Mouse (Mus musculus) left cerebral cortex, postnatal 10 days (tissue): ENCODE results near the gene Gjd3. TPM values are rescaled to one million over a fixed set of nuclear protein-coding genes. Genes with fewer than 3 reads are reported as not detected.
"Not testable (repeated sequence)": the region's sequence is repeated elsewhere in the genome, so short reads cannot be mapped to it uniquely, and the experiment has no call there.

ENCODE experiments used
- DNase-seq, 2 experiments: peaks; one replicate each; pipeline ENCODE4 v3.0.0; 2021 to 2022; ENCODE audit warnings: low spot score in 2 of 2, mixed read lengths in 1 of 2; ENCODE audit errors: extremely low spot score in 1 of 2
- intact Hi-C: fragments of 180-260 bp; cut with DNase I; formaldehyde crosslinking; loops from one replicate; pipeline ENCODE4 v1.15.1; 2025
- total RNA-seq, 2 experiments: library from RNA; stranded (reverse); gene quantifications; 2 replicates each; pipeline ENCODE4 v1.2.3; 2021

Gene Gjd3
- total RNA-seq = 1 to 10 TPM; 4.1 to 5.1 TPM

GRCm38 (mm10) chr11:98982773-98983133 lies at the start of gene Gjd3:
Gjd3 (minus strand) TSS chr11:98983016.
- DNase-seq = no peak
- intact Hi-C loops = loop anchor here (5.0 kb wide), 1 partner anchor 55 kb away; no protein-coding TSS in a partner anchor

GRCm38 (mm10) chr11:99026899-99027440 lies 44.2 kb upstream of the Gjd3 start:
- DNase-seq = no peak
- intact Hi-C loops = no loop called here

GRCm38 (mm10) chr11:99025878-99026277 lies 43.1 kb upstream of the Gjd3 start:
- intact Hi-C loops = no loop called here
- no peak for DNase-seq

- DNase-seq = no peak
- intact Hi-C loops = no loop called here
Measured at GRCm38 (mm10) chr11:99024468-99025134, 41.8 kb upstream of the Gjd3 start.

GRCm38 (mm10) chr11:99023500-99024467 lies 41.0 kb upstream of the Gjd3 start, which contains the start of gene Top2a:
Top2a (minus strand) TSS chr11:99024189.
- intact Hi-C loops = no loop called here
- peak; percentile 71 to 99 for DNase-seq

- no peak for DNase-seq
- intact Hi-C loops = no loop called here
Measured at GRCm38 (mm10) chr11:99023094-99023493, 40.3 kb upstream of the Gjd3 start.

- DNase-seq = no peak
- intact Hi-C loops = no loop called here
Measured at GRCm38 (mm10) chr11:99022384-99022933, 39.6 kb upstream of the Gjd3 start.

GRCm38 (mm10) chr11:99019844-99020243 lies 37.0 kb upstream of the Gjd3 start:
- DNase-seq = no peak
- intact Hi-C loops = no loop called here

GRCm38 (mm10) chr11:99013856-99014255 lies 31.0 kb upstream of the Gjd3 start:
- intact Hi-C loops = no loop called here
- DNase-seq = no peak

- no peak for DNase-seq
- intact Hi-C loops = no loop called here
Measured at GRCm38 (mm10) chr11:99010706-99011105, 27.9 kb upstream of the Gjd3 start.

GRCm38 (mm10) chr11:99010124-99010523 lies 27.3 kb upstream of the Gjd3 start:
- no peak for DNase-seq
- intact Hi-C loops = no loop called here

GRCm38 (mm10) chr11:99006788-99007187 lies 24.0 kb upstream of the Gjd3 start:
- DNase-seq = no peak
- intact Hi-C loops = no loop called here

- intact Hi-C loops = no loop called here
- DNase-seq = no peak
Measured at GRCm38 (mm10) chr11:98999243-98999642, 16.4 kb upstream of the Gjd3 start.

GRCm38 (mm10) chr11:98998776-98999175 lies 16.0 kb upstream of the Gjd3 start:
- intact Hi-C loops = no loop called here
- DNase-seq = no peak

- intact Hi-C loops = no loop called here
- no peak for DNase-seq
Measured at GRCm38 (mm10) chr11:98997659-98998058, 14.8 kb upstream of the Gjd3 start.

GRCm38 (mm10) chr11:98995987-98996386 lies 13.2 kb upstream of the Gjd3 start:
- intact Hi-C loops = no loop called here

GRCm38 (mm10) chr11:98990866-98991265 lies 8.1 kb upstream of the Gjd3 start:
- DNase-seq = no peak
- intact Hi-C loops = no loop called here

More at GRCm38 (mm10) chr11:98995987-98996386, 13.2 kb upstream of the Gjd3 start:
- no peak for DNase-seq

GRCm38 (mm10) chr11:98988260-98988659 lies 5.4 kb upstream of the Gjd3 start:
- intact Hi-C loops, DNase-seq: not testable (repeated sequence)

GRCm38 (mm10) chr11:98985542-98985941 lies 2.7 kb upstream of the Gjd3 start:
- intact Hi-C loops = no loop called here
- no peak for DNase-seq
